Mouse (Mus musculus) activated CD4-positive, CD25-positive, alpha-beta regulatory T cell (primary cell): Measurements from ENCODE around the gene Vmn1r142. TPM values are rescaled to one million over a fixed set of nuclear protein-coding genes. Genes with fewer than 3 reads are reported as not detected.

Source experiments
- polyA plus RNA-seq, 2 experiments: library from polyadenylated mRNA; unstranded; fragments of 100-300 nt; shearing (Covaris generic); gene quantifications; one replicate each; pipeline ENCODE4 v1.2.1; 2017

Vmn1r142 gene
- polyA plus RNA-seq = not detected

DNA sequence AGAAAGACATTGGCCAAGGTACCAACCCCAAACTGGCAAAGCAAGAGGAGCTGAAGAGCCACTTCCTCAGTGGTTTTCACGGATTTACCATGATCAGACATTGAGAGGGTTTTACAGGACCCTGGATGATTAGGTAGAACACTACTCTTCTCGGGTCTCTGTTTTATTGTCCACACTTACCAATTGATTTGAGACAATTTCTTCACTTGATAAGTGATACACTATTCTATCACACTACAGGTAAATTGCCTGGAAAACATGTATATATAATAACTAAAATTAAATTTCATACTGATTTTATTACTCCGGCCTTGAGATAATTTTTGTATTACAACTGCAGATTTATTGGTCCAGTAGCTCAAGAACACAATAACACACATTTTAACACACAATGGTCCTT, at the start of gene Vmn1r142:
Gene Vmn1r142, minus strand, starts transcription at position 101 of the 400 bp plus-strand sequence.

DNA sequence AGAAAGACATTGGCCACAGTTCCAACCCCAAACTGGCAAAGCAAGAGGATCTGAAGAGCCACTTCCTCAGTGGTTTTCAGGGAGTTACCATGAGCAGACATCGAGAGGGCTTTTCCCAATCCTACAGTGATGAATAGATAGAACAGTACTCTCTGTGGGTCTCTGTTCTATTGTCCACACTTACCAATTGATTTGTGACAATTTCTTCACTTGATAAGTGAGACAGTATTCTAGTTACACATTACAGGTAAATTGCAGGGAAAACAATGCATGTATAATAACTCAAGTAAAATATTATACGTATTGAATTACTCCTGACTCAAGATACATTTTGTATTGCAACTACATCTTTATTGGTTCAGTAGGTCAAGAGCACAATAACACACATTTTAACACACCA, 37.3 kb upstream of the Vmn1r142 start, which contains the start of gene Gm8653:
Gene Gm8653, minus strand, starts transcription at position 101 of the 400 bp plus-strand sequence.

DNA sequence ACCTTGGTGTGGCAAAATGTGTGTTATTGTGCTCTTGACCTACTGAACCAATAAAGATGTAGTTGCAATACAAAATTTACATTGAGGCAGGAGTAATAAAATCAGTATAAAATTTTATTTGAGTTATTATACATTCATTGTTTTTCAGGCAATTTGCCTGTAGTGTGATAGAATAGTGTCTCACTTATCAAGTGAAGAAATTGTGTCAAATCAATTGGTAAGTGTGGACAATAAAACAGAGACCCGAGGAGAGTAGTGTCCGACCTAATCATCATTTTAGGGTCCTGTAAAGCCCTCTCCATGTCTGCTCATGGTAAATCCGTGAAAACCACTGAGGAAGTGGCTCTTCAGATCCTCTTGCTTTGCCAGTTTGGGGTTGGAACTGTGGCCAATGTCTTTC, 25.2 kb upstream of the Vmn1r142 start, which contains the start of gene Vmn1r143:
Gene Vmn1r143, plus strand, starts transcription at position 301 of the 400 bp plus-strand sequence.

DNA sequence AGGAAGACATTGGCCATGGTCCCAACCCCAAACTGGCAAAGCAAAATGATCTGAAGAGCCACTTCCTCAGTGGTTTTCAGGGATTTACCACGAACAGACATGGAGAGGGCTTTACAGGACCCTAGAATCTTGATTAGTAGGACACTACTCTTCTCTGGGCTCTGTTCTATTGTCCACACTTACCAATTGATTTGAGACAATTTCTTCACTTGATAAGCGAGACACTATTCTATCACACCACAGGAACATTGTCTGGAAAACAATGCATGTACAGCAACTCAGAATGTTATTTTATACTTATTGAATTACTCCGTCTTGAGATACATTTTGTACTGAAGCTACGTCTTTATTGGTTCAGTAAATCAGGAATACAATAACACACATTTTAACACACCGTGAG, 29.2 kb downstream of the Vmn1r142 start, which contains the start of gene Gm10666:
Gene Gm10666, minus strand, starts transcription at position 101 of the 400 bp plus-strand sequence.

DNA sequence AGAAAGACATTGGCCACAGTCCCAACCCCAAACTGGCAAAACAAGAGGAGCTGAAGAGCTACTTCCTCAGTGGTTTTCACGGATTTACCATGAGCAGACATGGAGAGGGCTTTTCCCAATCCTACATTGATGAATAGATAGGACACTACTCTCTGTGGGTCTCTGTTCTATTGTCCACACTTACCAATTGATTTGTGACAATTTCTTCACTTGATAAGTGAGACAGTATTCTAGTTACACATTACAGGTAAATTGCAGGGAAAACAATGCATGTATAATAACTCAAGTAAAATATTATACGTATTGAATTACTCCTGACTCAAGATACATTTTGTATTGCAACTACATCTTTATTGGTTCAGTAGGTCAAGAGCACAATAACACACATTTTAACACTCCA, 45.7 kb downstream of the Vmn1r142 start, which contains the start of gene Gm16451:
Gene Gm16451, minus strand, starts transcription at position 101 of the 400 bp plus-strand sequence.

Other genes starting within 250 kb of the Vmn1r142 start
- gene Gm5891, start 242.7 kb downstream of the Vmn1r142 start, polyA plus RNA-seq = under 1 TPM in 1 of 2 experiments, not detected in 1; 0.23 TPM
- not detected for gene Vmn1r137, start 169.4 kb downstream of the Vmn1r142 start, polyA plus RNA-seq
- gene Vmn1r138, start 135.1 kb downstream of the Vmn1r142 start, polyA plus RNA-seq = not detected
- gene Gm6176, start 107.7 kb downstream of the Vmn1r142 start, polyA plus RNA-seq = not detected
- under 1 TPM in 1 of 2 experiments, not detected in 1; 0.33 TPM for gene Vmn1r139, start 95.0 kb downstream of the Vmn1r142 start, polyA plus RNA-seq
- not detected for gene Gm16451, start 45.8 kb downstream of the Vmn1r142 start, polyA plus RNA-seq
- gene Gm10666, start 29.3 kb downstream of the Vmn1r142 start, polyA plus RNA-seq = not detected
- not detected for gene Vmn1r143, start 25.3 kb upstream of the Vmn1r142 start, polyA plus RNA-seq
- not detected for gene Gm8653, start 37.2 kb upstream of the Vmn1r142 start, polyA plus RNA-seq
- gene Gm8453, start 65.4 kb upstream of the Vmn1r142 start, polyA plus RNA-seq = not detected
- gene Gm4187, start 165.7 kb upstream of the Vmn1r142 start, polyA plus RNA-seq = not detected
- gene Gm8660, start 207.0 kb upstream of the Vmn1r142 start, polyA plus RNA-seq = not detected
- gene Vmn1r148, start 249.5 kb upstream of the Vmn1r142 start, polyA plus RNA-seq = not detected